Mouse (Mus musculus) liver, embryonic 14.5 days (tissue): ENCODE measurements around the gene Dync2li1. TPM values are rescaled to one million over a fixed set of nuclear protein-coding genes. Genes with fewer than 3 reads are reported as not detected.

Source experiments
- ATAC-seq: fragments of 200-750 bp; cut with Nextera tagmentation; 2 replicates; pipeline ENCODE4 v1.8.0; 2017; ENCODE audit warnings: moderate number of reproducible peaks, mild to moderate bottlenecking, moderate library complexity; ENCODE audit not compliant: insufficient read depth
- DNase-seq, 3 experiments: peaks; one replicate each; pipeline ENCODE4 v3.0.0-alpha.2; 2012 to 2013; ENCODE audit warnings: low read depth in 3 of 3, low spot score in 3 of 3
- H3K27ac ChIP-seq: fragments of 300-500 bp; sonication (generic); 2 replicates; pipeline ENCODE4 v1.5.1; 2014; ENCODE audit warnings: moderate library complexity, mild to moderate bottlenecking, control low read depth, inconsistent platforms
- H3K27me3 ChIP-seq: fragments of 300-500 bp; sonication (generic); 2 replicates; pipeline ENCODE4 v1.6.1; 2014; ENCODE audit warnings: mild to moderate bottlenecking, low read length, moderate library complexity; ENCODE audit not compliant: control insufficient read depth, insufficient read depth
- H3K36me3 ChIP-seq: fragments of 300-500 bp; sonication (generic); replicated peaks from 2 replicates; pipeline ENCODE4 v1.6.1; 2014; ENCODE audit warnings: low read depth; ENCODE audit not compliant: control insufficient read depth, insufficient read depth
- H3K4me1 ChIP-seq, 2 experiments: fragments of 200-500 bp in 1 of 2; fragments of 300-500 bp in 1 of 2; sonication (generic) in 1 of 2; replicated peaks; 2 replicates each; pipeline ENCODE4 v1.6.1; 2012 to 2014; ENCODE audit warnings: antibody characterized with exemption in 1 of 2, inconsistent platforms in 1 of 2, low read length in 1 of 2; ENCODE audit not compliant: control insufficient read depth in 2 of 2, insufficient read depth in 2 of 2
- H3K4me2 ChIP-seq: fragments of 300-500 bp; sonication (generic); 2 replicates; pipeline ENCODE4 v1.6.1; 2014; ENCODE audit warnings: low read depth, mild to moderate bottlenecking, control low read depth, moderate library complexity
- H3K4me3 ChIP-seq, 2 experiments: fragments of 200-500 bp in 1 of 2; fragments of 300-500 bp in 1 of 2; sonication (generic) in 1 of 2; 2 replicates each; pipeline ENCODE4 v1.5.1; 2012 to 2014; ENCODE audit warnings: low read depth in 2 of 2, low read length in 2 of 2, mild to moderate bottlenecking in 2 of 2, control low read depth in 1 of 2, inconsistent platforms in 1 of 2, moderate library complexity in 1 of 2; ENCODE audit not compliant: insufficient read depth in 1 of 2
- H3K9ac ChIP-seq: fragments of 300-500 bp; sonication (generic); replicated peaks from 2 replicates; pipeline ENCODE4 v1.6.1; 2014; ENCODE audit warnings: mild to moderate bottlenecking, control low read depth, moderate library complexity
- H3K9me3 ChIP-seq: fragments of 300-500 bp; sonication (generic); 2 replicates; pipeline ENCODE4 v1.6.1; 2016; ENCODE audit warnings: low read length, mixed read lengths; ENCODE audit not compliant: control insufficient read depth
- CTCF ChIP-seq: IDR thresholded peaks from 2 replicates; pipeline ENCODE4 v1.5.1; 2016; ENCODE audit warnings: antibody characterized with exemption, low read depth, control low read depth
- EP300 ChIP-seq: IDR thresholded peaks from 2 replicates; pipeline ENCODE4 v1.6.1; 2016; ENCODE audit warnings: antibody characterized with exemption, low read depth
- WGBS: fragments of 180-500 bp; shearing (Covaris S2); extraction: QIAGEN DNeasy Blood & Tissue Kit; methylation state at CpG from one replicate; pipeline ENCODE4 v1.1.7; 2014; ENCODE audit not compliant: insufficient replicate concordance; 5-methylcytosine and 5-hydroxymethylcytosine counted together
- polyA plus RNA-seq, 2 experiments: library from polyadenylated mRNA; depleted of rRNA in 1 of 2; stranded (reverse) in 1 of 2; unstranded in 1 of 2; fragments of >200 nt; fragmentation: Nextera tagmentation in 1 of 2; extraction: Ambion mirVana in 1 of 2; gene quantifications; 2 replicates each; pipeline versions ENCODE4 v1.2.1 to v1.2.3; 2012 to 2014

Gene Dync2li1
- polyA plus RNA-seq, 2 experiments = 1.1 to 1.8 TPM

- Histone ChIP-seq H3K4me2 (no peak overlapping the region), H3K4me1 (peaks cover 0 to 5% of the 10 kb centered on the region in 2 experiments; a peak in 2 of 4 replicates), H3K9ac (no peak overlapping the region), H3K27ac (no peak overlapping the region), H3K9me3 (no peaks in the 10 kb centered on the region), H3K36me3 (no peaks in the 10 kb centered on the region), H3K4me3 (no peak overlapping the region), H3K27me3 (no peaks in the 10 kb centered on the region)
- no peak for DNase-seq
- no peak for TF ChIP-seq EP300
- TF ChIP-seq CTCF = no peak
- 64% methylated on average over 5 of the region's 5 CpGs for WGBS
- no peak for ATAC-seq
Observed at GRCm38 (mm10) chr17:84690111-84690510, 63.8 kb downstream of the Dync2li1 start.

- Histone ChIP-seq H3K9ac (no peak overlapping the region), H3K27ac (no peak overlapping the region), H3K36me3 (no peaks in the 10 kb centered on the region), H3K9me3 (no peaks in the 10 kb centered on the region), H3K4me3 (no peak overlapping the region), H3K4me2 (no peak overlapping the region), H3K4me1 (peaks cover 0 to 4% of the 10 kb centered on the region in 2 experiments; a peak in 2 of 4 replicates), H3K27me3 (no peaks in the 10 kb centered on the region)
- DNase-seq (no peak), ATAC-seq (no peak)
- WGBS = 40% methylated on average over 2 of the region's 2 CpGs
- TF ChIP-seq CTCF (no peak), EP300 (no peak)
Observed at GRCm38 (mm10) chr17:84693741-84694140, 67.4 kb downstream of the Dync2li1 start.

- WGBS = 58% methylated on average over 6 of the region's 6 CpGs
- no peak for ATAC-seq
- Histone ChIP-seq H3K4me2 (no peak overlapping the region), H3K36me3 (no peaks in the 10 kb centered on the region), H3K27ac (no peak overlapping the region), H3K9ac (no peak overlapping the region), H3K27me3 (no peaks in the 10 kb centered on the region), H3K4me3 (no peak overlapping the region), H3K4me1 (peaks cover 0 to 2% of the 10 kb centered on the region in 2 experiments; a peak in 1 of 4 replicates), H3K9me3 (no peaks in the 10 kb centered on the region)
- TF ChIP-seq CTCF = no peak
- TF ChIP-seq EP300 = no peak
- DNase-seq = no peak
Observed at GRCm38 (mm10) chr17:84696537-84696936, 70.2 kb downstream of the Dync2li1 start.

GRCm38 (mm10) chr17:84698727-84699126, 72.4 kb downstream of the Dync2li1 start:
- TF ChIP-seq EP300 (no peak), CTCF (peak; percentile 94)
- H3K9ac ChIP-seq = no peak overlapping the region
- DNase-seq (peak; percentile 18 to 38 (median 28)), ATAC-seq (peak; percentile 50; the same call in 1 of the 2 replicates)
- H3K4me2 ChIP-seq = no peak overlapping the region
- no peak overlapping the region for H3K4me3 ChIP-seq
- H3K27me3 ChIP-seq = no peaks in the 10 kb centered on the region
- WGBS = 24% methylated on average over 5 of the region's 5 CpGs
- H3K4me1 ChIP-seq = peaks cover 0 to 2% of the 10 kb centered on the region in 2 experiments; a peak in 1 of 4 replicates
- no peaks in the 10 kb centered on the region; the same call in 1 of the 2 replicates for H3K36me3 ChIP-seq
- no peak overlapping the region for H3K27ac ChIP-seq
- H3K9me3 ChIP-seq = no peaks in the 10 kb centered on the region

Other genes starting within 250 kb of the Dync2li1 start
- gene Thada, start 160.3 kb upstream of the Dync2li1 start, polyA plus RNA-seq (2012; rRNA removed) = 2.2 and 2.5 TPM in 2 replicates
- 2.0 and 2.8 TPM in 2 replicates for gene Thada, start 160.3 kb upstream of the Dync2li1 start, polyA plus RNA-seq (2014; fragmentation: Nextera tagmentation; extraction: Ambion mirVana)
- gene Plekhh2, start 114.6 kb upstream of the Dync2li1 start, polyA plus RNA-seq (2012; rRNA removed) = 0.29 and 0.37 TPM in 2 replicates
- 0.22 and 0.29 TPM in 2 replicates for gene Plekhh2, start 114.6 kb upstream of the Dync2li1 start, polyA plus RNA-seq (2014; fragmentation: Nextera tagmentation; extraction: Ambion mirVana)
- gene Abcg8, start 49.8 kb downstream of the Dync2li1 start, polyA plus RNA-seq (2012; rRNA removed) = 0.57 and 0.84 TPM in 2 replicates
- gene Abcg8, start 49.8 kb downstream of the Dync2li1 start, polyA plus RNA-seq (2014; fragmentation: Nextera tagmentation; extraction: Ambion mirVana) = 0.70 and 1.00 TPM in 2 replicates
- 0.33 and 0.42 TPM in 2 replicates for gene Abcg5, start 56.5 kb downstream of the Dync2li1 start, polyA plus RNA-seq (2012; rRNA removed)
- 0.33 and 0.43 TPM in 2 replicates for gene Abcg5, start 56.5 kb downstream of the Dync2li1 start, polyA plus RNA-seq (2014; fragmentation: Nextera tagmentation; extraction: Ambion mirVana)
- 11.7 and 23.7 TPM in 2 replicates for gene Lrpprc, start 164.3 kb downstream of the Dync2li1 start, polyA plus RNA-seq (2012; rRNA removed)
- 31.8 and 37.4 TPM in 2 replicates for gene Lrpprc, start 164.3 kb downstream of the Dync2li1 start, polyA plus RNA-seq (2014; fragmentation: Nextera tagmentation; extraction: Ambion mirVana)